In genomic region chr13:38379806-38380205, GRCm38 (mm10) we compare ENCODE assay signal across 13 mouse cellular contexts. TPM values are rescaled to one million over a fixed set of nuclear protein-coding genes. Genes with fewer than 3 reads are reported as not detected.
"Had no signal": no experiment of that assay in that cellular context is flagged by ENCODE, and none has a peak within 500 bp of the region (broad histone marks: within the 10 kb centered on the region; RNA-seq: fewer than 3 reads in every experiment).

No protein-coding gene starts in this region.

- DNase-seq: kidney, adult 18-20 months; kidney, adult 9 months; kidney, postnatal 14 days; layer of hippocampus, adult 9-11 months; liver; lung, adult 18-20 months; lung, postnatal 10 days; lung, postnatal 36 days; retina, postnatal 1 day; spleen, adult 18-20 months; thymus, postnatal 25 days had no signal

RNA-seq across cellular contexts. Expression of gene Bmp6, which starts 34.9 kb away (rescaled TPM):
- total RNA-seq: monocyte, adult 5-6 weeks; neutrophil, adult 5-6 weeks had no signal
